Mouse (Mus musculus): ENCODE measurements around the gene Olfr1410. TPM values are rescaled to one million over a fixed set of nuclear protein-coding genes. Genes with fewer than 3 reads are reported as not detected.

Olfr1410 gene
- polyA plus RNA-seq, 1 experiment, result not detected

DNA sequence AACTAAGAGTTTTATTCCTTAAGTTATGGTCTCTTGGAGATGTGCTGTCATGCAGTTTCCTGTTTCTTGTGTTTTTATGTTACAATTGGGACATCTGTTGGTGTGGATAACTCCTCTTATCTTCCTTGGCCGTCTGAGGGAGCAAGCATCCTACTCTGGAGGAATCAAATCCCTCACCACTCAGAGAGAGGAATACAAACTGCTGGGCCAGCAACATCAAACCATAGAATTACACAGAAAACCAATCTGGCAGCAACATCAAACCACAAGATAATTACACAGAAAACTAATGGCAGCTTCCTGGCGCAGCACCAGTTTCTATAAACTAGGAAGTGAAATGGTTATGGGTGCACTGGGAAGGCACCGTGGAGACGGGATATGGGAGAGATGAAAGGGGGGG, 22.6 kb downstream of the Olfr1410 start:
- Histone ChIP-seq H3K4me1 (ENCODE audit: control insufficient read depth, insufficient read depth, low read length) (no peaks in the 10 kb centered on the region), H3K9ac (ENCODE audit: low read depth, poor library complexity, severe bottlenecking) (no peak overlapping the region), H3K4me3 (ENCODE audit: low read depth, low read length) (no peak overlapping the region), H3K27ac (ENCODE audit: insufficient read depth, low read length) (no peak overlapping the region), H3K27me3 (ENCODE audit: control insufficient read depth, insufficient read depth, low read length, poor library complexity, severe bottlenecking) (no peaks in the 10 kb centered on the region), H3K9me3 (replicated peaks; ENCODE audit: control insufficient read depth, insufficient read depth, low read length, poor library complexity, severe bottlenecking) (no peaks in the 10 kb centered on the region), H3K36me3 (ENCODE audit: control insufficient read depth, insufficient read depth, low read length, poor library complexity, severe bottlenecking) (no peaks in the 10 kb centered on the region)
- TF ChIP-seq EP300 (IDR thresholded peaks at IDR 0.05; ENCODE audit: insufficient read depth, low read depth, low read length), result no peak
- TF ChIP-seq CTCF (IDR thresholded peaks at IDR 0.05; ENCODE audit: low read depth, low read length), result no peak
- TF ChIP-seq POLR2A (IDR thresholded peaks at IDR 0.05; ENCODE audit: insufficient read depth, low read length), result no peak

GRCm38 (mm10) chr1:92632196-92632595, 26.6 kb downstream of the Olfr1410 start:
- Histone ChIP-seq H3K4me3 (ENCODE audit: low read depth, low read length) (no peak overlapping the region), H3K27ac (ENCODE audit: insufficient read depth, low read length) (no peak overlapping the region), H3K4me1 (ENCODE audit: control insufficient read depth, insufficient read depth, low read length) (peaks cover 2% of the 10 kb centered on the region), H3K27me3 (ENCODE audit: control insufficient read depth, insufficient read depth, low read length, poor library complexity, severe bottlenecking) (no peaks in the 10 kb centered on the region), H3K9ac (ENCODE audit: low read depth, poor library complexity, severe bottlenecking) (no peak overlapping the region), H3K9me3 (replicated peaks; ENCODE audit: control insufficient read depth, insufficient read depth, low read length, poor library complexity, severe bottlenecking) (no peaks in the 10 kb centered on the region), H3K36me3 (ENCODE audit: control insufficient read depth, insufficient read depth, low read length, poor library complexity, severe bottlenecking) (no peaks in the 10 kb centered on the region)
- TF ChIP-seq EP300 (IDR thresholded peaks at IDR 0.05; ENCODE audit: insufficient read depth, low read depth, low read length), result no peak
- TF ChIP-seq POLR2A (IDR thresholded peaks at IDR 0.05; ENCODE audit: insufficient read depth, low read length), result no peak
- TF ChIP-seq CTCF (IDR thresholded peaks at IDR 0.05; ENCODE audit: low read depth, low read length), result no peak

DNA sequence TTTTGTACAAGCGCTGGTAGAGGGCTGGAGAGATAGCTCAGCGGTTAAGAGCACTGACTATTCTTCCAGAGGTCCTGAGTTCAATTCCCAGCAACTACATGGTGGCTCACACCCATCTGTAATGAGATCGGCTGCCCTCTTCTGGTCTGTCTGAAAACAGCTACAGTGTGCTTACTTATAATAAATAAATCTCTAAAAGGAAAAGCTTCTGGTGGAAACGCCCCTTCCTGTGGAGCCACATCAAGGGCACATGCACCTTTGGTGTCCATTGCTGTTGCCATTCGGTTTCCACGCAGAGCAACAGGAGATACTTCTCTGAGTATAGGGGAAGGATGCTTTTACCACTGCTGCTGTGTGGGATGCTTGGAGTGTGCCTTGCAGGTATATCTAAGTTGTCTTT, 27.4 kb downstream of the Olfr1410 start:
- H3K27me3 ChIP-seq (ENCODE audit: control insufficient read depth, insufficient read depth, low read length, poor library complexity, severe bottlenecking), result no peaks in the 10 kb centered on the region
- H3K9ac ChIP-seq (ENCODE audit: low read depth, poor library complexity, severe bottlenecking), result no peak overlapping the region
- H3K27ac ChIP-seq (ENCODE audit: insufficient read depth, low read length), result no peak overlapping the region
- TF ChIP-seq CTCF (IDR thresholded peaks at IDR 0.05; ENCODE audit: low read depth, low read length) (no peak), EP300 (IDR thresholded peaks at IDR 0.05; ENCODE audit: insufficient read depth, low read depth, low read length) (no peak)
- no peak overlapping the region for H3K4me3 ChIP-seq (ENCODE audit: low read depth, low read length)
- peaks cover 2% of the 10 kb centered on the region for H3K4me1 ChIP-seq (ENCODE audit: control insufficient read depth, insufficient read depth, low read length)
- no peaks in the 10 kb centered on the region for H3K9me3 ChIP-seq (replicated peaks; ENCODE audit: control insufficient read depth, insufficient read depth, low read length, poor library complexity, severe bottlenecking)
- no peaks in the 10 kb centered on the region for H3K36me3 ChIP-seq (ENCODE audit: control insufficient read depth, insufficient read depth, low read length, poor library complexity, severe bottlenecking)

DNA sequence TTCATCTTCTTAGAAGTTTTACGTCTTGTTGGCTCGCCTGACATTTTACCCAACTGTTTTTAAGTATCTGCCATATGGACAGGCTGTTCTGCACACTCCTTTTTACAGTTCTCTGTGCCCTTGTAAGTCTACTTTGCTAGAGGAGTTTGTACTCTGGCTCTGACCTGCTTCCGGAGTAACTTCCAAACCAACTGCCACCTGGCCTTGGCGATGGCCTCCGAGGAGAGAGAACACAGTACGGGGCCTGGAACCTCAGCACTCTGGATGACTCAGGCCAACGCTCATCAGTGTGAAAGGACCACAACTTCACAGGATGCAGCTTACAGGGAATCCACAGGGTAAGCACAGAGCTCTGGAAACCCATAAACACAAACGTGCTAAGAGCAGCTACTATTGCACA, 28.1 kb downstream of the Olfr1410 start:
- Histone ChIP-seq H3K9me3 (replicated peaks; ENCODE audit: control insufficient read depth, insufficient read depth, low read length, poor library complexity, severe bottlenecking) (no peaks in the 10 kb centered on the region), H3K4me3 (ENCODE audit: low read depth, low read length) (no peak overlapping the region), H3K27me3 (ENCODE audit: control insufficient read depth, insufficient read depth, low read length, poor library complexity, severe bottlenecking) (no peaks in the 10 kb centered on the region), H3K27ac (ENCODE audit: insufficient read depth, low read length) (no peak overlapping the region), H3K9ac (ENCODE audit: low read depth, poor library complexity, severe bottlenecking) (no peak overlapping the region), H3K36me3 (ENCODE audit: control insufficient read depth, insufficient read depth, low read length, poor library complexity, severe bottlenecking) (no peaks in the 10 kb centered on the region), H3K4me1 (ENCODE audit: control insufficient read depth, insufficient read depth, low read length) (peaks cover 2% of the 10 kb centered on the region)
- no peak for TF ChIP-seq CTCF (IDR thresholded peaks at IDR 0.05; ENCODE audit: low read depth, low read length)
- no peak for TF ChIP-seq POLR2A (IDR thresholded peaks at IDR 0.05; ENCODE audit: insufficient read depth, low read length)
- no peak for TF ChIP-seq EP300 (IDR thresholded peaks at IDR 0.05; ENCODE audit: insufficient read depth, low read depth, low read length)

DNA sequence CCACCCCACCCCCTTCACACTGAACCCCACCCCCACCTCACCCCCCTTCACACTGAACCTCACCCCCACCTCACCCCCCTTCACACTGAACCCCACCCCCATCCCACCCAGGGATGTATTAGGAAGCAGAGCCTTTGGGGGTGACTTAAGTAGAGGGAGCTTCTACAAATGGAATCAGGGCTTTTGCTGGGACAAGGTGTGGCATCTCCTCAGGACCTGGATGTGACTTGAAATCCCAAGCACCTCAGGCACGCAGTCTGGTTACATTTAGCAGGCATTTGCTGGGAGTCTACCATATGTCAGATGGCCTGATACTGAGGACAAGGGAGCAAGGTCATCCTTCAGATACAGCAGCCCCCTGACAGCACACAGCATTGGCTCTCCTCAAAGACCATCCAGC, 29.0 kb downstream of the Olfr1410 start:
- no peak overlapping the region for H3K9ac ChIP-seq (ENCODE audit: low read depth, poor library complexity, severe bottlenecking)
- TF ChIP-seq POLR2A (IDR thresholded peaks at IDR 0.05; ENCODE audit: insufficient read depth, low read length) (no peak), CTCF (IDR thresholded peaks at IDR 0.05; ENCODE audit: low read depth, low read length) (no peak), EP300 (IDR thresholded peaks at IDR 0.05; ENCODE audit: insufficient read depth, low read depth, low read length) (no peak)
- no peak overlapping the region for H3K27ac ChIP-seq (ENCODE audit: insufficient read depth, low read length)

DNA sequence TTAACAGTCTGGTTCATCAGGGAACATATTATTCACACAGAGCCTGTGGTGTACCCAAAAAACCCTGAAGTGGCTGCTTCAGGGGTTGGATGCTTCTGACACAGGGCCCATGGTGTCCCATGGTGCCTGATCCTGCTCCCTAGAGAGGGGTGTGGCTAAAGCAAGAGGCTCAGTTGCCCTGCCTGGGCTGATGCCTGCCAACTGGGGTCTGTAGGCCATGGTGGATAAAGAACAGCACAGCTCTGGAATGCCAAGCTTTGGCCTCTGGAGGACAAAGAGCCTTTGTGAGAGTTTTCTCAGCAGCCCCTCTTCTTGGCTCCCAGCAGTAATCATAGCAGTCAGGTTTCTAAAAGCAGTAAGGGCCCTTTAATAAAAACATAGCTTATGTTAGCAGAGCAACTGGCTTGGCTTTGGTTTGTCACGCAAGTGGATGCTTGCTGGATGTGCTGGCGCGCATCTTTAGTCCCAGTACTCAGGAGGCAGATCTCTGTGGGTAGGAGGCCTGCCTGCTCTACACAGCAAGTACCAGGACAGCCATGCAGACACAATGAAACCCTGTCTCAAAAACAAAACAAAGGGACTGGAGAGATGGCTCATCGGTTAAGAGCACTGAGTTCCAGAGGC, 29.5 kb downstream of the Olfr1410 start:
- no peak overlapping the region for H3K27ac ChIP-seq (ENCODE audit: insufficient read depth, low read length)

More for the DNA sequence above, 29.0 kb downstream of the Olfr1410 start:
- Histone ChIP-seq H3K27me3 (ENCODE audit: control insufficient read depth, insufficient read depth, low read length, poor library complexity, severe bottlenecking) (no peaks in the 10 kb centered on the region), H3K9me3 (replicated peaks; ENCODE audit: control insufficient read depth, insufficient read depth, low read length, poor library complexity, severe bottlenecking) (no peaks in the 10 kb centered on the region), H3K4me3 (ENCODE audit: low read depth, low read length) (no peak overlapping the region), H3K36me3 (ENCODE audit: control insufficient read depth, insufficient read depth, low read length, poor library complexity, severe bottlenecking) (no peaks in the 10 kb centered on the region), H3K4me1 (ENCODE audit: control insufficient read depth, insufficient read depth, low read length) (peaks cover 2% of the 10 kb centered on the region)

More for the DNA sequence above, 29.5 kb downstream of the Olfr1410 start:
- Histone ChIP-seq H3K36me3 (ENCODE audit: control insufficient read depth, insufficient read depth, low read length, poor library complexity, severe bottlenecking) (no peaks in the 10 kb centered on the region), H3K4me1 (ENCODE audit: control insufficient read depth, insufficient read depth, low read length) (peaks cover 2% of the 10 kb centered on the region), H3K4me3 (ENCODE audit: low read depth, low read length) (no peak overlapping the region), H3K9ac (ENCODE audit: low read depth, poor library complexity, severe bottlenecking) (no peak overlapping the region), H3K27me3 (ENCODE audit: control insufficient read depth, insufficient read depth, low read length, poor library complexity, severe bottlenecking) (no peaks in the 10 kb centered on the region), H3K9me3 (replicated peaks; ENCODE audit: control insufficient read depth, insufficient read depth, low read length, poor library complexity, severe bottlenecking) (no peaks in the 10 kb centered on the region)
- TF ChIP-seq POLR2A (IDR thresholded peaks at IDR 0.05; ENCODE audit: insufficient read depth, low read length) (no peak), EP300 (IDR thresholded peaks at IDR 0.05; ENCODE audit: insufficient read depth, low read depth, low read length) (no peak), CTCF (IDR thresholded peaks at IDR 0.05; ENCODE audit: low read depth, low read length) (no peak)

Measured in ES-Bruce4 (cell line).